Mouse (Mus musculus) testis, adult 2 months (tissue): Measurements from ENCODE around the gene D1Ertd622e.

Experiments
- CTCF ChIP-seq: fragments of 200-500 bp; IDR thresholded peaks from 2 replicates; pipeline ENCODE4 v1.5.1; 2012; ENCODE audit warnings: low read depth, mild to moderate bottlenecking, inconsistent platforms, low read length, moderate library complexity; ENCODE audit not compliant: control insufficient read depth, insufficient read depth, insufficient replicate concordance
- POLR2A ChIP-seq: fragments of 200-500 bp; IDR thresholded peaks from 2 replicates; pipeline ENCODE4 v1.6.1; 2012; ENCODE audit warnings: low read depth, mild to moderate bottlenecking, inconsistent platforms, low read length, moderate library complexity; ENCODE audit not compliant: control insufficient read depth

DNA sequence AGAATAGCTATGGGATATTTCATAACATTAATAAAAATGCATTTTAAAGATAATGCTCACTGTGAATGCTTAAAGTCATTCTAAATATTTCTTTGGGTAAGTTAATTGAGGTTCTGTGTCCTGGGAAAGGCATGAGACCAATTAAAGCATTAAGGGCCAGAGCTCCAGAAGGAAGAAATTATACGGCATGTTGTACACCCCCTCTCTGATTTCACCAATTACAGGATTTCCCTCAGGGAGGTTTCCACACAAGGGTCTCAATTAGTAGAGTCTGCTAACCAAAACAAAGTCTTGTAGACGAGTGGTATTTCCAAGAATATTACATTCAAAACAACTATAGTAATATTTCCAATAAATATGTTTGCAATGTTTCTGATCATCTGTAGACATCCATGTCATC is 50.1 kb downstream of the D1Ertd622e start:
- TF ChIP-seq CTCF (no peak), POLR2A (no peak)
